Mouse (Mus musculus): ENCODE measurements at regions not wholly inside any gene's neighbourhood (a gene's known extent, or its start where the extent isn't known, plus 50 kb on each side); places are given as distances from the start of the nearest gene placed in this dataset.
"Not testable (repeated sequence)": the region's sequence is repeated elsewhere in the genome, so short reads cannot be mapped to it uniquely, and the experiment has no call there.

- no peaks in the 10 kb centered on the region for H3K79me2 ChIP-seq (ENCODE audit: control insufficient read depth, insufficient read depth, low read length, poor library complexity)
- TF ChIP-seq E2F4 (IDR thresholded peaks at IDR 0.05; ENCODE audit: borderline replicate concordance, low read depth, low read length) (no peak), BHLHE40 (IDR thresholded peaks at IDR 0.05; ENCODE audit: borderline replicate concordance, low read depth, low read length) (no peak), SIN3A (IDR thresholded peaks at IDR 0.05; ENCODE audit: low read length) (no peak), ETS1 (IDR thresholded peaks at IDR 0.05; ENCODE audit: low read depth, low read length) (no peak), EP300 (IDR thresholded peaks at IDR 0.05; ENCODE audit: low read depth in 1 of 2, low read length in 2 of 2) (no peak), MAZ (IDR thresholded peaks at IDR 0.05; ENCODE audit: low read depth, low read length) (no peak), SMC3 (IDR thresholded peaks at IDR 0.05; ENCODE audit: low read depth, low read length) (no peak), KAT2A (conservative IDR thresholded peaks at IDR 0.05; ENCODE audit: low read depth, low read length) (no peak), TBP (IDR thresholded peaks at IDR 0.05; ENCODE audit: low read depth, low read length) (no peak), MAX (IDR thresholded peaks at IDR 0.05; ENCODE audit: low read length) (no peak), NELFE (IDR thresholded peaks at IDR 0.05; ENCODE audit: low read depth, low read length) (no peak), MAFK (IDR thresholded peaks at IDR 0.05; ENCODE audit: borderline replicate concordance, low read depth, low read length) (no peak)
- no peak for DNase-seq (ENCODE audit: low read depth, low spot score)
These were observed 444.0 kb downstream of the Epm2a start for GRCm38 (mm10) chr10:11787240-11787639.

GRCm38 (mm10) chr10:11799510-11799909 lies 456.3 kb downstream of the Epm2a start:
- H3K36me3 ChIP-seq (ENCODE audit: control insufficient read depth in 1 of 2, insufficient read depth in 2 of 2, low read length in 2 of 2): no peaks in the 10 kb centered on the region
- H3K4me3 ChIP-seq (ENCODE audit: control insufficient read depth in 1 of 2, insufficient read depth in 1 of 2, low read depth in 2 of 2, low read length in 2 of 2): no peak overlapping the region
- TF ChIP-seq RAD21 (IDR thresholded peaks at IDR 0.05; ENCODE audit: low read depth, low read length): no peak
- no peak for TF ChIP-seq UBTF (IDR thresholded peaks at IDR 0.05; ENCODE audit: borderline replicate concordance, insufficient read depth, low read depth, low read length)
- TF ChIP-seq NELFE (IDR thresholded peaks at IDR 0.05; ENCODE audit: low read depth, low read length): no peak
- TF ChIP-seq NRF1 (IDR thresholded peaks at IDR 0.05; ENCODE audit: insufficient read depth, low read depth, low read length, poor library complexity, severe bottlenecking): no peak
- no peak for TF ChIP-seq TBP (IDR thresholded peaks at IDR 0.05; ENCODE audit: low read depth, low read length)
- TF ChIP-seq CHD1 (IDR thresholded peaks at IDR 0.05; ENCODE audit: low read depth, low read length): no peak
- no peak for TF ChIP-seq MYB (IDR thresholded peaks at IDR 0.05; ENCODE audit: low read depth, low read length)
- no peak for TF ChIP-seq CTCF (IDR thresholded peaks at IDR 0.05 in 2 of 3, conservative IDR thresholded peaks at IDR 0.05 in 1 of 3; ENCODE audit: control insufficient read depth in 1 of 3, insufficient read depth in 1 of 3, low read depth in 2 of 3, low read length in 3 of 3, poor library complexity in 1 of 3, severe bottlenecking in 1 of 3)
- TF ChIP-seq ETS1 (IDR thresholded peaks at IDR 0.05; ENCODE audit: low read depth, low read length): no peak
- no peak overlapping the region for H3K9ac ChIP-seq (ENCODE audit: control insufficient read depth, low read depth, low read length, poor library complexity, severe bottlenecking)
- no peaks in the 10 kb centered on the region for H3K4me1 ChIP-seq (ENCODE audit: control insufficient read depth in 1 of 2, insufficient read depth in 2 of 2, low read length in 2 of 2)
- H3K27ac ChIP-seq (ENCODE audit: control insufficient read depth, low read depth, low read length): no peak overlapping the region
- H3K9me3 ChIP-seq (replicated peaks; ENCODE audit: insufficient read depth, low read length): no peaks in the 10 kb centered on the region
- no peak for DNase-seq (ENCODE audit: low read depth, low spot score)
- no peaks in the 10 kb centered on the region for H3K79me2 ChIP-seq (ENCODE audit: control insufficient read depth, insufficient read depth, low read length, poor library complexity)
- H3K27me3 ChIP-seq (ENCODE audit: control insufficient read depth in 1 of 2, insufficient read depth in 2 of 2, low read length in 2 of 2): no peaks in the 10 kb centered on the region

More at GRCm38 (mm10) chr10:11787240-11787639, 444.0 kb downstream of the Epm2a start:
- Histone ChIP-seq H3K9ac (ENCODE audit: control insufficient read depth, low read depth, low read length, poor library complexity, severe bottlenecking) (no peak overlapping the region), H3K27me3 (ENCODE audit: control insufficient read depth in 1 of 2, insufficient read depth in 2 of 2, low read length in 2 of 2) (no peaks in the 10 kb centered on the region), H3K36me3 (ENCODE audit: control insufficient read depth in 1 of 2, insufficient read depth in 2 of 2, low read length in 2 of 2) (no peaks in the 10 kb centered on the region), H3K27ac (ENCODE audit: control insufficient read depth, low read depth, low read length) (no peak overlapping the region), H3K4me3 (ENCODE audit: control insufficient read depth in 1 of 2, insufficient read depth in 1 of 2, low read depth in 2 of 2, low read length in 2 of 2) (no peak overlapping the region), H3K4me1 (ENCODE audit: control insufficient read depth in 1 of 2, insufficient read depth in 2 of 2, low read length in 2 of 2) (no peaks in the 10 kb centered on the region), H3K9me3 (replicated peaks; ENCODE audit: insufficient read depth, low read length) (no peaks in the 10 kb centered on the region)

- DNase-seq (ENCODE audit: low read depth, low spot score); H3K9ac ChIP-seq (ENCODE audit: control insufficient read depth, low read depth, low read length, poor library complexity, severe bottlenecking); H3K4me3 ChIP-seq (ENCODE audit: control insufficient read depth in 1 of 2, insufficient read depth in 1 of 2, low read depth in 2 of 2, low read length in 2 of 2); H3K9me3 ChIP-seq (replicated peaks; ENCODE audit: insufficient read depth, low read length); H3K79me2 ChIP-seq (ENCODE audit: control insufficient read depth, insufficient read depth, low read length, poor library complexity); H3K4me1 ChIP-seq (ENCODE audit: control insufficient read depth in 1 of 2, insufficient read depth in 2 of 2, low read length in 2 of 2); H3K27ac ChIP-seq (ENCODE audit: control insufficient read depth, low read depth, low read length); H3K27me3 ChIP-seq (ENCODE audit: control insufficient read depth in 1 of 2, insufficient read depth in 2 of 2, low read length in 2 of 2); H3K36me3 ChIP-seq (ENCODE audit: control insufficient read depth in 1 of 2, insufficient read depth in 2 of 2, low read length in 2 of 2): not testable (repeated sequence)
These were observed 458.4 kb downstream of the Epm2a start for GRCm38 (mm10) chr10:11801372-11802230.

Data from MEL (cell line).